Mouse (Mus musculus) liver, adult 2 months (tissue): Measurements from ENCODE around the gene Bcan.

ENCODE experiments used
- CTCF ChIP-seq: fragments of 200-500 bp; IDR thresholded peaks from 2 replicates; pipeline ENCODE4 v1.5.1; 2011; ENCODE audit warnings: low read depth, low read length, control low read depth
- POLR2A ChIP-seq: fragments of 200-500 bp; IDR thresholded peaks from 2 replicates; pipeline ENCODE4 v1.6.1; 2011; ENCODE audit warnings: low read length, control low read depth; ENCODE audit not compliant: insufficient read depth; ENCODE audit errors: extremely low read depth

- TF ChIP-seq POLR2A: no peak
- no peak for TF ChIP-seq CTCF
Observed at GRCm38 (mm10) chr3:87979493-87979892, 20.5 kb downstream of the Bcan start.
